Mouse (Mus musculus) ZHBTc4 (cell line): Measurements from ENCODE around the gene Grin3b.

Experiments
- DNase-seq: peaks from one replicate; pipeline ENCODE4 v3.0.0-alpha.2; 2011; ENCODE audit warnings: low read depth, low spot score

Gene Grin3b

GRCm38 (mm10) chr10:79970415-79971182 lies at the start of gene Grin3b:
Gene Grin3b, plus strand, starts transcription at chr10:79970715.
- DNase-seq: no peak

GRCm38 (mm10) chr10:79920958-79921535 lies 49.5 kb upstream of the Grin3b start, which contains the start of gene R3hdm4:
Gene R3hdm4, minus strand, starts transcription at chr10:79921208.
- peak; percentile 62 for DNase-seq

GRCm38 (mm10) chr10:79921572-79921971 lies 48.9 kb upstream of the Grin3b start:
- DNase-seq: peak; percentile 72

- peak; percentile 92 for DNase-seq
These were observed 45.3 kb upstream of the Grin3b start for GRCm38 (mm10) chr10:79924998-79925784.

GRCm38 (mm10) chr10:79925785-79926490 lies 44.6 kb upstream of the Grin3b start:
- no peak for DNase-seq

GRCm38 (mm10) chr10:79926491-79927323 lies 43.8 kb upstream of the Grin3b start, which contains the start of gene Arid3a:
Gene Arid3a, plus strand, starts transcription at chr10:79927043.
- peak; percentile 97 for DNase-seq

GRCm38 (mm10) chr10:79927324-79928029 lies 43.0 kb upstream of the Grin3b start:
- peak; percentile 51 for DNase-seq

GRCm38 (mm10) chr10:79928030-79928694 lies 42.4 kb upstream of the Grin3b start:
- no peak for DNase-seq

- no peak for DNase-seq
These were observed 41.4 kb upstream of the Grin3b start for GRCm38 (mm10) chr10:79928907-79929701.

GRCm38 (mm10) chr10:79929967-79930825 lies 40.3 kb upstream of the Grin3b start:
- DNase-seq: no peak

GRCm38 (mm10) chr10:79930826-79931186 lies 39.7 kb upstream of the Grin3b start:
- DNase-seq: no peak

GRCm38 (mm10) chr10:79931797-79932196 lies 38.7 kb upstream of the Grin3b start:
- no peak for DNase-seq

- no peak for DNase-seq
These were observed 37.8 kb upstream of the Grin3b start for GRCm38 (mm10) chr10:79932736-79933135.

GRCm38 (mm10) chr10:79933145-79933679 lies 37.3 kb upstream of the Grin3b start:
- no peak for DNase-seq

GRCm38 (mm10) chr10:79933861-79934260 lies 36.7 kb upstream of the Grin3b start:
- DNase-seq: no peak

GRCm38 (mm10) chr10:79934272-79934721 lies 36.2 kb upstream of the Grin3b start:
- DNase-seq: no peak

GRCm38 (mm10) chr10:79934794-79935569 lies 35.5 kb upstream of the Grin3b start:
- no peak for DNase-seq
